15 mouse cellular contexts compared by ENCODE assay signal in genomic region chr12:91980321-91980720, GRCm38 (mm10).
"Had no signal": no experiment of that assay in that cellular context is flagged by ENCODE, and none has a peak within 500 bp of the region (broad histone marks: within the 10 kb centered on the region; RNA-seq: fewer than 3 reads in every experiment).

No protein-coding gene starts in this region.

- DNase-seq: heart, postnatal 10 days; heart, postnatal 14 days; heart, postnatal 36 days; heart, postnatal 4 days; kidney, adult 11 months; kidney, adult 18-20 months; kidney, adult 2 months; kidney, adult 8-10 months; kidney, adult 9 months; kidney, postnatal 10 days; kidney, postnatal 14 days; kidney, postnatal 25 days; kidney, postnatal 36 days; kidney, postnatal 4 days; layer of hippocampus, adult 9-11 months had no signal
